Mouse (Mus musculus): ENCODE measurements at regions not wholly inside any gene's neighbourhood (a gene's known extent, or its start where the extent isn't known, plus 50 kb on each side); places are given as distances from the start of the nearest gene placed in this dataset.

DNA sequence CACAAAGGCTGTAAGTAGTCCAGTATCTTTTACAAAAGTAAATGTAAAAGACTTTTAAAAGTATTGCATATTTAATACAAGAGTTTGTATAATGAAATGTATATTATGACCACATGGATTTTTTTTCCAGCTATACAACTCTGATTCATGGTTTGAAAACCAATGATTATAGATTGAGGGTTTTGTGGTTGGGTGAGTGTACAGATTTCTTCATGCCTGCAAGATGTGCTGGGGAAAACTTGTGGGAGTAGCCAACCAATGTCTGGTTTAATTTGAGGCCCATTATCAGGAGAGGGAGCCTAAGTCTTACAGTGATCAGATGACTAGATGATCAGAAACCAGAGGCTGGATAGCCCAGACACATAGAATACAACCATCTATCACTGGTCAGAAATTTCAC lies 402.8 kb upstream of the Cobl start:
- no peak for TF ChIP-seq CTCF (IDR thresholded peaks at IDR 0.05; ENCODE audit: low read depth, low read length)
- TF ChIP-seq POLR2A (IDR thresholded peaks at IDR 0.05; ENCODE audit: insufficient read depth, low read length) = no peak
